Mouse (Mus musculus): ENCODE measurements around the gene Ttc25.

Ttc25 gene

DNA sequence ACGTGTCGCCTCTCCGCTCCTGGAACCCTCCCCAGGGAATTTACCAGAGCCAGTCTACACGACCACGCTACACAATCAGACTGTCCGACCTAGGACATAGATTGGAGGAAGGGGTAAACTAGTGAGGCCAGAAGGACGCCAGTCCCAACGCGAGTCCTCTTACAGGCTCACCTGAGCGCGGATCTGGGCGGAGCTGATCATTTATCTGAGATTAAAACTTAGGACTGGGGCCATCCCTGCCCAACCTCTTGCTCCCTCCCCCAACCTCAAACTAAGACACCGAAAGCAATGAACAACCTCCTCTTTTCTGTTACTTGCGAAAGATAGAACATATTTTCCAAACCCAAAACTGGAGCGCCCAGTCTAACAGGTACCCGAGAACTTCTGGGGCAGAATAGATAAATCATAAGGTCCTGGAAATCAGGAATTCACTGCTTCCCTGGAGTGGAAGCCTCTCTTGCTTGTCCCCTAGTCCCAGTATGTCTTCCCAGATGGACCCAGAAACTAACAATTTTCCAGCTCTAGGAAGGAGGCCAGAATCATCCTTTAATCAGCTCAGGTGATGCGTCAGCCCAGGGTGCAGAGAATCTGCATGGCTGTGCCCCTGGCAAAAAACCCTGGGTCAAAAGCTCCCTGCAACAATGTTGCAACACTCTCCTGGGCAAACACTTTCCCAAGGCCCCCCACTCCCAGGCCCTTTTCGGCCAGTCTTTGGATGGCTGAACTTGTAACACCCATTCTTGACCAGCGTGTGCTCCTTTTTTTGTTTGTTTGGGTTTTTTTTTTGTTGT, 16.8 kb upstream of the Ttc25 start:
- DNase-seq (ENCODE audit: low read depth, low spot score): no peak

DNA sequence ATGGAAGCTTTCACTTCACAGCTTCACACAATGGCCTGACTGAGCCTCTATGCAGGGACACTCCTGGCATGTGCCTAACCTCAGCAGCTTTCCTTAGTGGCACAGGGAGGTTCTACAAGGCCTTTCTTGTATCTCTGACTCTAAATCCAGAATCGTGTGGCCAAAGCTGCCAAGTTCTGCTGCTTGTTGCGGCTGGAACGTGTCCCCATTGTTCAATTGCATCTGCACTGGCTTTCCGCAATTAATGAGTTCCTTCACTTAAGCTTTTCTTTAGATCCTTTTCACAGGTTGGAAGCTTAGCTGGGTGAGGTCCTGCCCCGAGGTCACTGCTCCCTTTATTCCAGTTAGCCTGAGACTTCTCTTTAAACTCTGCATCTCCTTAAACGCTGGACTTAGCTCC, 11.5 kb upstream of the Ttc25 start:
- peak; percentile 47 for DNase-seq (ENCODE audit: low read depth, low spot score)

GRCm38 (mm10) chr11:100534411-100534810, 11.0 kb upstream of the Ttc25 start:
- DNase-seq (ENCODE audit: low read depth, low spot score): peak; percentile 56

- peak; percentile 57 for DNase-seq (ENCODE audit: low read depth, low spot score)
Measured at GRCm38 (mm10) chr11:100534821-100535220, 10.6 kb upstream of the Ttc25 start.

- DNase-seq (ENCODE audit: low read depth, low spot score): no peak
Measured at GRCm38 (mm10) chr11:100535996-100536395, 9.4 kb upstream of the Ttc25 start.

DNA sequence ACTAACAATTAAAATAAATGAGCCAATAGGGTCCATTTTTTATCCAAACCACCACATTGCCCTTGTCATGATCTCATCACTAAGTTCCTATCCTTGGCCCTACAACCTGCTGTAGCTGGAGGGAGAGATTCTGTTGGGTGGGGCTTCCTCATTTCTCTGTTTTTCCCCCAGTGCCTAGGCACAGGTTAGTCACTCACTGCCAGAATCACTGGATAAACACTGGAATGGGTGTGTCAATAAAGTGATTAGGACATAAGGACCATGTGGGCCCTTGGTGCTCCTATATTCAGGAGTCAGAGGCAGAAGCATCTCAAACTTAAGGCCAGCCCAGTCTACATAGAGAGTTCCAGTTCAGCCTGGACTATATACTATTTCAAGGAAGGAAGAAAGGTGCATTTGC, 8.9 kb upstream of the Ttc25 start:
- DNase-seq (ENCODE audit: low read depth, low spot score): no peak

- DNase-seq (ENCODE audit: low read depth, low spot score): no peak
Measured at GRCm38 (mm10) chr11:100540966-100541365, 4.4 kb upstream of the Ttc25 start.

GRCm38 (mm10) chr11:100541577-100541976, 3.8 kb upstream of the Ttc25 start:
- DNase-seq (ENCODE audit: low read depth, low spot score): no peak

DNA sequence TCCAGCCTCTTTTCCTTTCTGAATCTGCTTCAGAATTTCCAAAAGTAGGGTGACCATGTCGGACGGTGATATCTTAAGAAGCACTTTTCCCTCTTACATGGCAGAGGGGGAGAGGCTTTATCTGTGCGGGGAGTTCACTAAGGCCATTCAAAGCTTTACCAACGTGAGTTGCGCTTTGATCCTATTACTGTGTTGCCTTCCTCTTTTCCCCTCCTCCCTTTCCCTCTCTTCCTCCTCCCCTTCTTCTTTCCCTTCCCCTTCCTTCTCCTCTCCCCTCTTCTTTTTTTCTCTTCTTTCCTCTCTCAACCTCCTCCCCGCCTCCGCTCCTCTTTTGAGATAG, 309 bp downstream of the Ttc25 start:
- no peak for DNase-seq (ENCODE audit: low read depth, low spot score)

GRCm38 (mm10) chr11:100546955-100547354, 1.5 kb downstream of the Ttc25 start:
- DNase-seq (ENCODE audit: low read depth, low spot score): no peak

DNA sequence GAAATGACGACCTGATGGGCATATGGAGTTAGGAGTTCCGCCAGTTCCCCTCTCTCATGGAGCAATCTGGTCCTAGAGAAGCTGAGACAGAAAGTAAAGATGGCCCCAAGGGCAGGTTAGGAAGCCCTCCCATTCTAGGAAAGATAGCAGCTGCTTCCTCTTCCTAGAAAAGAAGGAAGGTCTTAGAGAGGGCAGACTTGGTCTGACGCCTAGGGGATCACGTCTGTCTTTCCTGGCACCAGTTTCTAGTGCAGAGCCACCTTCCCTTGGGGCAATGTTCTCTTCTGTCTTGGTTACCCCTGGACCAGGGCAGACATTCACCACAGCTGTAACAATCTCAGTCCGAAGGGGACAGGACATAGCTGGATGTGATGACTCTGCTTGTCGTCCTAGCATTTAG, 2.7 kb downstream of the Ttc25 start:
- DNase-seq (ENCODE audit: low read depth, low spot score): no peak

DNA sequence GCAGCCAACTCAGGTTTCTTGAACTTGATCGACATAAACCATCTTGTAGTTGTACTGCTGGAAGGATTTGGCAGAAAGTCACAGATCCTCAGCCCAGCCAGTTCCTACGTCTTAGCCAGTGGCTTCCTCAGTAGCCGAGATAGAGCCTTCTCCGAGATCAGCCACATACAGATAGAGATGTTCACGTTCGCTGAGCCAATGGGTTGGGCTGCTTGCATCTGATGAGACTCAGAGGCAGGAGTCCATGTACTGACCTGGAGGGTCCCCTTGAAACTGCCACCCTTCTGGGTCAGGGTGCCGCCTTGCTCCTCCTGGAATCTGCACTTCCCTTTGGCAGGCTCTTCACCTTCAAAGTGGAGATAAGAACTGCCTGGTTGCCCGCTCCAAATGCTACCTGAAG, 4.1 kb downstream of the Ttc25 start:
- DNase-seq (ENCODE audit: low read depth, low spot score): no peak

DNA sequence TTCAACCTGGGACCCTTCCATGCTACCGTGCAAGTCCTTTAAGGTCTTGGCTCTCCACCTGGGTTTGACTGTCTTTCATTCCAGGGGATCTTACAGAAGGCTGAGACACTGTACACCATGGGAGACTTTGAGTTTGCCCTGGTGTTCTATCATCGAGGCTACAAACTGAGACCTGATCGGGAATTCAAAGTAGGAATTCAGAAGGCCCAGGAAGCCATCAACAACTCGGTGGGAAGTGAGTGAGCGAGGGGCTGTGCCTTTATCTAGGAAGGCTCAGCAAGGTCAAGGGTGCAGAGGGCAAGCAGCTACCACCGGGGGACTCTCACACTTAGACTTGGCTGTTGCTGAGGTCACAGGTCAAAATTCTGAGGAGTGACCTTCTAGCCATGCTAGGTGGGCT, 4.7 kb downstream of the Ttc25 start:
- DNase-seq (ENCODE audit: low read depth, low spot score): peak; percentile 90

DNA sequence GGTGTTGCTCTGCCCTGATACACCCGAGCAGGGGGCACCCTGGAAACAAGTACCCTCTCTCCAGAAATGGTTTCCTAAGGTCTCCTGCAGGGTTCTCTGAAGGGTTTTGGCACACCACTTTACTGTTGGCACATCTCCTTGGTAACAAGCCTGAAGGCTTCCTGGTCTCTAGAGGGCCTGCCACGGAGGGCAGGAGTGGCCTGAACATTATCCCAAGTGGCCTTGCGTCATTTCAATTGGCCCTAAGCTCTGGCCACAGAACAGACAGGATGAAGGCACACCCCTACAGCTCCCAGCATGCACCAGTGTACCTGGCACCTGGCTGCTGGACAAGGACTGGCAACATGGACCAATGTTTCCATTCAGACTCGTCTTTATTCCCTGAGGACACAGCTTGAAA, 7.4 kb downstream of the Ttc25 start:
- DNase-seq (ENCODE audit: low read depth, low spot score): no peak

GRCm38 (mm10) chr11:100555583-100555982, 10.2 kb downstream of the Ttc25 start:
- DNase-seq (ENCODE audit: low read depth, low spot score): peak; percentile 92

DNA sequence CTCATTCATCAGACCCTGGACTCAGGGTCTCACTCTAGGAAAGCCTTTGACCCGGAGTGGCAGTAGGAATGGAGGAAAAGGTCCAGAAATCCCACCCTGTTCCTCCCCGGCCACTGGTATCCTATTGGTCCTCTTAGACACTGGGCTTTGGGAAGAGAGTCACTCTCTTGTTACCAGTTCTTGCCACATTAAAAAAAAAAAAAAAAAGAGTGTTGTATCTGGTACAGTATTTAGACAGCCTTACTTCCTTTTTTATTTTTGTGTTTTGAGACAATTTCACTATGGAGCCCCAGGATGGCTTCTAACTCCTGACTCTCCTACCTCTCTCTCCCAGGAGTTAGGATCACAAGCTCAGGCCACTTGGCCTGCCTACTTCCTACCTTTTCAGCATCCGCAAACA, 12.2 kb downstream of the Ttc25 start:
- DNase-seq (ENCODE audit: low read depth, low spot score): no peak

DNA sequence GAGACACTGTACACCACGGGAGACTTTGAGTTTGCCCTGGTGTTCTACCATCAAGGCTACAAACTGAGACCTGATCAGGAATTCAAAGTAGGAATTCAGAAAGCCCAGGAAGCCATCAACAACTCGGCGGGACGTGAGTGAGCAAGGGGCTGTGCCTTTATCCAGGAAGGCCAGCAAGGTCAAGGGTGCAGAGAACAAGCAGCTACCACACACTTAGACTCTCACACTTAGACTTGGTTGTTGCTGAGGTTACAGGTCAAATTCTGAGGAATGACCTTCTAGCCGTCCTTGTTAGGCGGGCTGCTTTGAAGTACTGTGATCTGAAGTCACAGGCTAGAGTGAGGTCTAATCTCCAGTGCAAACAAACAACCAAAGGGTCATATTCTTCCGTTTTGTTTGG, 14.1 kb downstream of the Ttc25 start:
- DNase-seq (ENCODE audit: low read depth, low spot score): peak; percentile 99

DNA sequence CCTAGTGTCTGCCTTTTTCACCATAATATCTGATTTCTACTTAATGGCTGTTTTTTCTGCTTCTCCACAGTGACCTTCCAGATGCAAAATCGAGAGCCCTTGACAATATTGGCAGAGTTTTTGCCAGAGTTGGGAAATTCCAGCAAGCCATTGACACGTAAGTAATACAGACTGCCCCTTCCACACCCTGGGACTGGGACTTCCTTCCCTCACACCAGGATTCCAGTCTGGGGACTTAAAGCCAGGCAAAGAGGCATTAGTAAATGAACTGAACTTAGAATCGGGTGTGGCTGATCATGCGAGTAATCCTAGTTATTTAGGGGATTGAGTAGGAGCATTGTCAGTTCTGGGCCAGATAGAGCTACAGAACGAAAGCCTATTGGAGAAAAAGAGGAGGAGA, 16.3 kb downstream of the Ttc25 start:
- DNase-seq (ENCODE audit: low read depth, low spot score): peak; percentile 93

DNA sequence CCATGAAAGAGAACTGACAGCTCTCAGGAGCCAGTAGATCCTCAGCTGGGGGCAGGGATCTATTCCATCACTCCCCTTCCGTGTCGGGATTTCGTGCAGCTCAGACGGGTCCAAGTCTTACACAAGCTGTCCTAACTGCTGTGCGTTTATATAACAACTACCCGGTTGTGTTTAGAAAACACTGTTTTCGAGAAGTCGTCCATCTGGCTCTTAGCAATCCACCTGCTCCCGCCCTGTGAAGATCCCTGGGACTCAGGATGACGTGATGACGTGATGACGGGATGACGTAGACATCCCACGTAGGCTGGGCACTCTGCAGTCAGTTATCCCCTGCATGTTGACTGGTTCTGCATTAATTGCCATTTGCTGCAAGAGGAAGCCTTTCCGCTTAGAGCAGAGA, 18.9 kb downstream of the Ttc25 start:
- DNase-seq (ENCODE audit: low read depth, low spot score): peak; percentile 84

DNA sequence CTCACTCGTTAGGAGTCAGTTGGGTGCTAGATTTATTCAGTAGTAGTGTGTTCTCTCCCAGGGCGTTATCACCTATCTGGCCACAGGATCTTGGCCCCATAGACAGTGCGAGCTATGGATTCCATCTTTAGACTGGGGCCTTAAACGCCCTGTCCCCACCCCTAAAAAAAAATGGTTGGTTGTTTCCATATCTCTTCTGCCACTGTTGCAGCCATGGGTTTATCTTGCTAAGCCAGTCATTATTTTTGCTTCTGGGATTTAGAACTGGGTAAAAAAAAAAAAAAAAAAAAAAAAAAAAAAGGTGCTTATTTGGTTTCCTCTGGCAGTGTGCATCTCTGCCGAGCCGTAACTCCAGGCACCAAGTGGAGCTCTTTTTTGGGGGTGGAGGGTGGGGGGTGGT, 19.3 kb downstream of the Ttc25 start:
- no peak for DNase-seq (ENCODE audit: low read depth, low spot score)

GRCm38 (mm10) chr11:100567229-100567628, 21.8 kb downstream of the Ttc25 start:
- no peak for DNase-seq (ENCODE audit: low read depth, low spot score)

DNA sequence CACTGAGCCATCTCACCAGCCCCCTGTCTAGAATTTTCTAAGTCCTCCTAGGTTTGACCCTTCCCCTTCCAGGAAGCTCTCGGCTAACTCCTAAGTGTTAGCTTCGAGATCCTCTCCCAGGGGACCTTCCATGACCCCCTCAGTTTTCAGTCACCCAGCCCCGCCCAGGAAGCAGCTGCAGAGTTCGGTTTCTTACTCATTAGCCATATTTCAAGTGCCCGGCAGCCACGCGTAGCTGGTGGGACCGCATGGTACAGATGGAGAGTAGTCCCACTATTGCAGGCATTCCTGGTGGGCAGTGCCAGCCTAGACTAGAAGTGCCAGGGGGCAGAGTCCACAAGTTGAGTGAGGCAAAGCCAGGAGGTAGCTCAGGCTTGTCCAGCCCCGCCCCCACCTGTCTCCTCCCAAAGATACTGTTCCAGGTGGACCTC, 22.4 kb downstream of the Ttc25 start:
- no peak for DNase-seq (ENCODE audit: low read depth, low spot score)

DNA sequence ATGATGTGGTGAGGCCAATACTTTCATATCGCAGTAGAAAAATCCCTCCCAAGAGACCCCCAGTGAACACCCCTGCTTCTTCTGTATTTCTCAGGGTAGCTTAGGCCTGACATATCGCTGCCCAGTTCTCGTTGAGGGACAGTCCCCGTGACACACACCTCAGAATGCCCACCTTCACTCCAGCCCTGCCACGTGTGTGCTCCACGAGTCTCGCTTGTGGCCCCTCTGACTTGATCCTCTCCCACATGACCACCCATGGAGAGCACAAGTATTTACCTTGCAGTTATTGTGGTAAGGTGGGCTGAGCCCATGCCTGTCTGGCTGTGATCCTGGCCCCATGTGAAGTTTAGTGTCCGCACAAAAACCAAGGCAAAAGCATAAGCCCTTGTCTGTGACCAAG, 23.3 kb downstream of the Ttc25 start:
- DNase-seq (ENCODE audit: low read depth, low spot score): no peak

GRCm38 (mm10) chr11:100569789-100570188, 24.4 kb downstream of the Ttc25 start:
- DNase-seq (ENCODE audit: low read depth, low spot score): no peak

Data from R1 (cell line).